Mouse (Mus musculus) cerebellum, adult 2 months (tissue): ENCODE measurements around the gene Ctps. TPM values are rescaled to one million over a fixed set of nuclear protein-coding genes. Genes with fewer than 3 reads are reported as not detected.

Experiments used
- DNase-seq, 2 experiments: peaks; one replicate each; pipeline ENCODE4 v3.0.0; 2021
- H3K27ac ChIP-seq: fragments of 200-500 bp; 2 replicates; pipeline ENCODE4 v1.5.1; 2012; ENCODE audit warnings: low read length, control low read depth, inconsistent platforms; ENCODE audit not compliant: insufficient read depth
- H3K27me3 ChIP-seq: fragments of 200-500 bp; 2 replicates; pipeline ENCODE4 v1.6.1; 2012; ENCODE audit warnings: inconsistent platforms, mild to moderate bottlenecking, low read length, moderate library complexity; ENCODE audit not compliant: control insufficient read depth, insufficient read depth
- H3K4me1 ChIP-seq: fragments of 200-500 bp; 2 replicates; pipeline ENCODE4 v1.6.1; 2011; ENCODE audit warnings: low read length; ENCODE audit not compliant: control insufficient read depth, insufficient read depth
- H3K4me3 ChIP-seq: fragments of 200-500 bp; replicated peaks from 2 replicates; pipeline ENCODE3; 2011; ENCODE audit warnings: mild to moderate bottlenecking, low read depth, low read length, control low read depth; ENCODE audit not compliant: insufficient read depth
- CTCF ChIP-seq: fragments of 200-500 bp; IDR thresholded peaks from 2 replicates; pipeline ENCODE4 v1.5.1; 2011; ENCODE audit warnings: low read depth, mild to moderate bottlenecking, control low read depth, low read length, moderate library complexity, borderline replicate concordance; ENCODE audit not compliant: insufficient read depth
- POLR2A ChIP-seq: fragments of 200-500 bp; IDR thresholded peaks from 2 replicates; pipeline ENCODE4 v1.6.1; 2011; ENCODE audit warnings: low read length, control low read depth, borderline replicate concordance; ENCODE audit not compliant: insufficient read depth
- WGBS: fragments of 180-500 bp; shearing (Covaris S2); methylation state at CpG from one replicate; pipeline ENCODE4 v1.1.7; 2018; 5-methylcytosine and 5-hydroxymethylcytosine counted together
- polyA plus RNA-seq: library from polyadenylated mRNA; depleted of rRNA; stranded (reverse); fragments of >200 nt; gene quantifications from 2 replicates; pipeline ENCODE4 v1.2.3, GENCODE M21; 2012

Ctps gene
- polyA plus RNA-seq, 1 experiment, result 28.8 TPM

DNA sequence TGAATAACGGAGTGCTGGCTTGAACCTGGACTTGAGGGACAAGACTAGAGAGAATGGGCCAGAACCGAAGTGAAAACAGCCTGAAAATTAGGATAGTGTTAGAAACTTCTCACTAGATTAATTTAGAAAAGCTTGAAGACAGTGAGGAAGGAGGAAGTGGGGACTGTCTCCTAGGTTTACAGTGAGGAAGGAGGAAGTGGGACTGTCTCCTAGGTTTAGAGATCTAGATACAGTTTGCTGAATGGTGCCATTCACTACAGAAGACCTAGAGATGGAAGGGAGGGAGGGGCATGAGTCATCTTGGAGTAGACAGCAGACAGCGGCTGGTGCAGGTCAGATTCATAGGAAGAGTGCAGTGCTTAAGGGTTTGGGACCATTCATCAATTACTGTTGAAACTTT lies 47.0 kb downstream of the Ctps start:
- no peak overlapping the region for H3K4me3 ChIP-seq
- H3K27ac ChIP-seq, result no peak overlapping the region
- TF ChIP-seq POLR2A (no peak), CTCF (no peak)
- 94% methylated on average over 3 of the region's 3 CpGs for WGBS
- no peaks in the 10 kb centered on the region for H3K27me3 ChIP-seq
- no peak for DNase-seq
- H3K4me1 ChIP-seq, result no peaks in the 10 kb centered on the region

DNA sequence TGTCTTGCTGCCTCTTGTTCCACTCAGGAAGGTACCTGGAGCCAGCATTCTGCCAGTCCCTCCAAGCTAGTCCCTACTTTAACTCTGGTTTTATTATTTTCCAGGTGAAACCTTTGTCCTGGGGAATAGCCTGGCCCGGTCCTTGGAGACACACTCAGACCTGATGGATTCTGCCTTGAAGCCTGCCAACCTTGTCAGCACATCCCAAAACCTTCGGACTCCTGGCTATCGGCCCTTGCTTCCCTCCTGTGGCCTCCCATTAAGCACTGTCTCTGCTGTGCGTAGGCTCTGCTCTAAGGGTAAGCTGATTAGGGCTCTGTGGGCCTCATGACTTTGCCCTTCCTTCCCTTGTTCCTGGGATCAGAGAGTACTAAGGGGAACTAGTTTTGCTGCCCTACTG lies 47.7 kb downstream of the Ctps start:
- 74% methylated on average over 4 of the region's 4 CpGs for WGBS
- TF ChIP-seq POLR2A (no peak), CTCF (no peak)
- Histone ChIP-seq H3K4me1 (no peaks in the 10 kb centered on the region), H3K27ac (no peak overlapping the region), H3K27me3 (no peaks in the 10 kb centered on the region), H3K4me3 (no peak overlapping the region)
- no peak for DNase-seq

DNA sequence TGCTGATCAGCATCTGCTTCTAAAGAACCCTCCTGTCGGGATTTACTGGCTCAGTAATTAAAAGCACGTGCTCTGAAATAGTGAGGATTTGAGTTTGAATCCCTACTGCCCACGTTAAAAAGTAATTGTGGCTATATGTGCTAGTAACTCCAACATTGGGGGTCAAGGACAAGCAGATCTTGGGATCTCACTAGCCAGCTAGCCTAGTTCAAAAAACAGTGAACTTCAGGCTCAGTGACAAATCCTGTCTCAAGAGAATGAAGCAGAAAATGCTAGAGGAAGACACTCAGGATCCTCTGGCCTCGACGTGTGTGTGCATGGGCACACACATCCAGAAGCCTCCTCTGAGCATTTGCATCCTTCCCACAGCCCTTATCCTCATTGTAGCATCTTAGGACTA lies 48.3 kb downstream of the Ctps start:
- no peak overlapping the region for H3K4me3 ChIP-seq
- TF ChIP-seq POLR2A (no peak), CTCF (no peak)
- DNase-seq, result no peak
- no peaks in the 10 kb centered on the region for H3K4me1 ChIP-seq
- H3K27me3 ChIP-seq, result no peaks in the 10 kb centered on the region
- 52% methylated on average over 5 of the region's 5 CpGs for WGBS
- H3K27ac ChIP-seq, result no peak overlapping the region

- Histone ChIP-seq H3K27ac (no peak overlapping the region), H3K27me3 (no peaks in the 10 kb centered on the region), H3K4me3 (no peak overlapping the region), H3K4me1 (no peaks in the 10 kb centered on the region)
- TF ChIP-seq POLR2A, result no peak
- no peak for TF ChIP-seq CTCF
- DNase-seq, result no peak
- 68% methylated on average over 4 of the region's 4 CpGs for WGBS
Observed at GRCm38 (mm10) chr4:120517335-120517734, 52.7 kb downstream of the Ctps start.

GRCm38 (mm10) chr4:120516907-120517306 lies 53.2 kb downstream of the Ctps start:
- TF ChIP-seq CTCF, result no peak
- TF ChIP-seq POLR2A, result no peak
- no peaks in the 10 kb centered on the region for H3K4me1 ChIP-seq
- no peak overlapping the region for H3K27ac ChIP-seq
- WGBS, result 90% methylated on average over 7 of the region's 7 CpGs
- DNase-seq, result no peak
- no peak overlapping the region for H3K4me3 ChIP-seq
- H3K27me3 ChIP-seq, result no peaks in the 10 kb centered on the region

DNA sequence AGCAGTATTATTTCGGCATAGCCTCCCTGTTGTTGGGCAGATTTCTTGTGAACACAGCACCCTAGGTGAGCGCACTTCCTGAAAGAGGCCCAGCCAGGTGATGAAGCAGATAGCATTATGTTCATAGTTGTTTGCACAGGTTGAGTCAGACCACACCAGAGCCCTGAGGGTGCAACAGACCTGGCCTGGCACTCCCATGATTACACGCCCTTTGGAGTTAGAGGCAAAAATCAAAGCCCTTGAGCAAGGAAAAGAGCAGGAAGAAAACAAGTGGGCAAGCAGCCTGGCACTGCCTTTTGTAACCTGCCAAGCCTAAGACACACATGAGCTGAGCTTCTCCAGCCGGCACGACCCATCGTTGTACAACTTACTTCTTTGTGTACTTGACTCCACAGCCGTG lies 53.6 kb downstream of the Ctps start:
- Histone ChIP-seq H3K4me3 (no peak overlapping the region), H3K27me3 (no peaks in the 10 kb centered on the region), H3K4me1 (no peaks in the 10 kb centered on the region), H3K27ac (no peak overlapping the region)
- DNase-seq, result no peak
- no peak for TF ChIP-seq POLR2A
- TF ChIP-seq CTCF, result no peak
- 91% methylated on average over 7 of the region's 7 CpGs for WGBS

DNA sequence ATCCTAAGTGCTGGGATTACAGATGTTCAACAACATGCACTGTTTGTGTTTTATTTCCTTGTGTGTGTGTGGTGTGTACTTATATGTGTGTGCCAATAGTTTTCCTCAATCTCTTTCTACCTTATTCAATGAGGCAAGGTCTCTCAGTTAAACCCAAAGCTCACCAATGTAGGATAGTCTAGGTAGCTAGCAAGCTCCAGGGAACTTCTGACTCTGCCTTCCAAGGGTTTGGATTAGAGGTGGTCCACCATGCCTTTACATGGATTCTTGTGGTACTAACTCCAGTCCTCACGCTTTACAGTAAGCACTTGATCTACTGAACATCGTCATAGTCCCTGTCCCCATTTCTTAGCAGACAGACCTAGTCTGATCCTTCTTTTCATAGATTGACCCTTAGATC lies 55.7 kb downstream of the Ctps start:
- WGBS, result 95% methylated on average over 2 of the region's 2 CpGs
- no peak overlapping the region for H3K4me3 ChIP-seq
- TF ChIP-seq POLR2A, result no peak
- no peak for TF ChIP-seq CTCF
- H3K27me3 ChIP-seq, result no peaks in the 10 kb centered on the region
- DNase-seq, result no peak
- no peaks in the 10 kb centered on the region for H3K4me1 ChIP-seq
- no peak overlapping the region for H3K27ac ChIP-seq

- no peak for DNase-seq
- TF ChIP-seq CTCF, result no peak
- no peak for TF ChIP-seq POLR2A
- no peaks in the 10 kb centered on the region for H3K4me1 ChIP-seq
- no peaks in the 10 kb centered on the region for H3K27me3 ChIP-seq
- no peak overlapping the region for H3K4me3 ChIP-seq
- 96% methylated on average over 4 of the region's 4 CpGs for WGBS
- H3K27ac ChIP-seq, result no peak overlapping the region
Observed at GRCm38 (mm10) chr4:120511203-120511602, 58.9 kb downstream of the Ctps start.
